Mouse (Mus musculus) adrenal gland, adult (tissue): ENCODE measurements around the gene Zfp213.
"Not testable (repeated sequence)": the region's sequence is repeated elsewhere in the genome, so short reads cannot be mapped to it uniquely, and the experiment has no call there.

ENCODE experiments used
- DNase-seq, 2 experiments: peaks; one replicate each; pipeline ENCODE4 v3.0.0; 2022 to 2023; ENCODE audit warnings: low spot score in 1 of 2; ENCODE audit not compliant: inconsistent age in 2 of 2

The Zfp213 gene

DNA sequence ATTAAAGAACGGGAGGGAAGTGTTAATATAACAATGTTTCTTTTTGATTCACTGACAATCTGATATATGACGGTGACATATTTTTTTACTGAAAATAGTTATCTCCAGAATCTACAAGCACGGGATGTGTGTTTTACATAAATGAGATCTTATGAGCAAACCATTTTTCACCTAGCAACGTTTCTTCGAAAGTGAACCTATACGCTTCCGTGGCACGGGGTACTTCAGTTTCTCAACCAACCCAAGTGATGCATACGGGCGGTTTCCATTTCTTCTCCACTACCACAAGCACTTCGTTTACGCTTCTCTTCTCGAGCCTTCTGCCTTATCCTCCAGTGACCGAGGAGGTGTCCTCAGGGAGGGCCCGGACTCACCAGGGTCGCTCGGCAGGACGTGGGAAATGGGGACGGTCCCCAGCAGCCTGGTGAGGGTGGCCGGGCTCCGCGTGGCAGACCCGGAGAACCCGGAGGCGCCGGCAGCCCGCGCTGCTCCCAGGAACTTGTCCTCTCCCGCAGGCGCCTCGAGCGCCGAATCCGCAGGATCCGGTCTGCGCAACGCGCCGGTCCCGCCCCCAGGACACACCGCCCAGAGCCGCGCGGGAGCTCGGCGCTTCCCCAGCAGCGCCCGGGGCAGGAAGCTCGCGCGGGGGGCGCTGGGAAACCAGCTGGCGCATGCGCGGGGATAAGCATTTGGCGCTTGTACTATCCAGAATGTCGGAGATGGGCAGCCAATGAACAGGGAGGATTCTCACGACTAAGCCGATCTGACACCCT lies at the start of gene Zfp213:
Gene Zfp213, minus strand, starts transcription at position 644 of the 773 bp plus-strand sequence.
- DNase-seq: peak; percentile 97 to 98

DNA sequence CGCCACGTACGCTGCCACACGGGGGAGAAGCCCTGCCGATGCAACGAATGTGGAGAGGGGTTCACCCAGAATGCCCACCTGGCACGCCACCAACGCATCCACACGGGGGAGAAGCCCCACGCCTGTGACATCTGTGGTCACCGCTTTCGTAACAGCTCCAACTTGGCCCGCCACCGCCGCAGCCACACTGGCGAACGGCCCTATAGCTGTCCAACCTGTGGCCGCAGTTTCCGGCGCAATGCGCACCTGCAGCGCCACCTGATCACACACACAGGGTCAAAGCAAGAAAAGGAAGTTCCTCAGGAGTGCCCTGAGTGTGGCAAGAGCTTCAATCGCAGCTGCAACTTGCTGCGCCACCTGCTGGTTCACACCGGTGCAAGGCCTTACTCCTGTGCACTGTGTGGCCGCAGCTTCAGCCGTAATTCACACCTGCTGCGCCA lies 46.3 kb upstream of the Zfp213 start:
- DNase-seq: peak; percentile 36 to 76

DNA sequence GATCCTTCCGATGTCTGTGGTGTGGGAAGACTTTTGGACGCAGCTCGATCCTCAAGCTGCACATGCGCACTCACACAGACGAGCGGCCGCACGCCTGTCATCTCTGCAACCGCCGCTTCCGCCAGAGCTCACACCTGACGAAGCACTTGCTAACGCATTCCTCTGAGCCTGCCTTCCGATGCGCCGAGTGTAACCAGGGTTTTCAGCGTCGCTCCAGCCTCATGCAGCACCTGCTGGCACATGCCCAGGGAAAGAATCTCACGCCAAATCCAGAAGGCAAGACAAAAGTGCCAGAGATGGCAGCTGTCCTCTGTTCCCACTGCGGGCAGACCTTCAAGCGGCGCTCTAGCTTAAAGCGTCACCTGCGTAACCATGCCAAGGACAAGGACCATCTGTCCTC lies 45.6 kb upstream of the Zfp213 start:
- no peak for DNase-seq

DNA sequence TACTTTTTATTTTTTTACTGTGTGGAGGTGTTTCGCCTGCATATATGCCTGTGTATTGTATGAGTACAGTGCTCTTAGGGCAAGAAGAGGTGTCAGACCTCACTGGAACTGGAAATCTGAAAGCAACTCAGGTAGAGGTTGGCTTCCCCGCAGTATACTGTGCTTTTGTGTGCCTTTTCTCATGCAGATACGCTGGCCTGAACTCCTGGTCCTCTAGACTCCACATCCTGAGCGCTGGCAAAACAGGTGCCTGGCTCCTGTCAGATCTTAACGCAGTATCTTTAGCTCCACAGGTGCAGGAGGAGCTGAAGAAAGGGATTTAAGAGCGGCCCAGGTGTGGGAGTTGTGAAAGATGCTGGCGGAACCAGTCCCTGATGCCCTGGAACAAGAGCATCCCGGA lies 41.2 kb upstream of the Zfp213 start:
- no peak for DNase-seq

DNA sequence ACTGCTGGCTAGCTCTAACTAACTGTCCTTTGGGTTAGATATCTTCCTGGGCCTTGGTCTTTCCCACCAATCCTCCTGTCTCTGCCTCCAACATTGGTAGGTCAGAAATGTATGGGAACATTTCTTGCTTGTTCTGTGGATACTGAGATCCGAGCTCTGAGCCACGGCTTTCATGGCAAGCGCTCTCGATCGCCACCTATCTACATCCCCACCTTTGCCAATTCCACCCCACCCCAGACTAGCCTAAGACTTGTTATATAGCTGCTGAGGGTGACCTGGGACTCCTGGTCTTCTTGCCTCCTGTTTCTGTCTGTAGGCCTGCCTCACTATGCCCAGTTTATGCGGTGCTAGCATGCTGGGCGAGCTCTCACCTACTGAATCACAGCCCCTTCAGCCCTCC lies 40.4 kb upstream of the Zfp213 start:
- no peak for DNase-seq

DNA sequence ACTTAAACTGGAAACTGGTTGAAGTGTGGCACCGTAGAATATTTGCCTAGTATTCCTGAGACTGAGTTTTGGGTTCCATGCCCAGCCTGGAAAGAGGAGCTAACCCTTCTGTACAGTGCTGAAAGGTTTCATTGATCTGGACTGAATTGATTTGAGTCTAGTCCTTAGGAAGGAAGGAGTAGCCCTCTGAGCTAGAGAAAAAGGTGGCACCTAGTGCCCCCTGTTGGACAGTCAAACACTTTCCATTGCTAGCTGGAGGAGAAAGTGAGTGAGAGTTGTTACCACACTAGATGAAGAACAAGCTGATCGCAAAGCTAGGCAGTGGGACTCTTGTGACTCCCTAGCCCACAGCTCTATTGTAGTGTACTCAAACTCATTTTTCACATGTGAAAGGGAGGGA lies 39.5 kb upstream of the Zfp213 start:
- DNase-seq: peak; percentile 32 to 66

DNA sequence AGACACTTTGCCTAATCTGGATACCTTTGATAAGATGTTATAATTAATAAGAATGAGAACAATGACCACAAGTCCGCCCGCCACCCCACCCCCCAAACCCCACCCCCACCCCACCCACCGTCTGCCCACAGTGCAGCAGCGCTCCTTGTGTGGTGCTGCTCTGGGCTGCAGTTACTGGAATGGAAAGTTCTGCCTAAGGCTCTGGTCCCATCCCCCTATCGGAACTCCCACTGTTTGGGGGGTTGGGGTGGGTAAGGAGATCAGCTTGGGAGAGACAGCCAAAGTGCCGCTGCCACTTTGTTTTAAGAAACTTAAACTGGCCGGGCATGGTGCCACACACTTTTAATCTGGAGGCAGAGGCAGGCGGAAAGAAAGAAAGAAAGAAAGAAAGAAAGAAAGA lies 39.0 kb upstream of the Zfp213 start:
- DNase-seq: no peak

DNA sequence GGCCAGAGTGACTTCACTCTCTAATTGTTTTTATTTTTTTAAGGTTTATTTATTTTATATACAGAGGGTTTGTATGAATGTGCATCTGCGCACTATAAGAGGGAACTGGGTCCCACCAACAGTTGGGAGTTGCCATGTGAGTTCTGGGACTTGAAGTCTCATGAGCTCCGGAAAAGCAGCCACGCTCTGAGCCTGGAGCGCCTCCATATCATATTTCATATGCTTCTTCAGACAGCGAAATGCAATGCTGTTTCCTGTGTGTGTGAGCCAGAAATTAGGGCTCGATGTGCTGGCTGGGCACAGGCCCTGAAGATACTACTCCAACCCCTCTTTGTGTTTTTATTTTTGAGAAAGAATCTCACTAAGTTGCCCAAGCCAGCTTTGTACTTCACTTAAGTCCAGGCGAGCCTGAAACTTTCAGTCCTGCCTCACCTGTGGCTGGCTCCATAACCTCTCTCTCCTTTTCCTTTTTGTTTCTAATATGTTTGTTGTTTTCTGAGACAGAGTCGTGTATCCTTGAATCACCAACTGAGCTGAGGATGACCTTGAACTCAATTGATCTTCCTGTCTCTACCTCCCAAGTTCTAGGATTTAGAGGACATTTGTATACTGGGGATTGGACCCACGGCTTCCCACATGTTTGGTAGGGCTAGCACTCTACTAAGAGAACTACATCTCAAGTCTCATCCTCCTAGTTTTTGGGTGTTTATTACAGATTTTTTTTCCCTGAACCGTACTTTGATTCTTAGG lies 38.0 kb upstream of the Zfp213 start:
- no peak for DNase-seq

DNA sequence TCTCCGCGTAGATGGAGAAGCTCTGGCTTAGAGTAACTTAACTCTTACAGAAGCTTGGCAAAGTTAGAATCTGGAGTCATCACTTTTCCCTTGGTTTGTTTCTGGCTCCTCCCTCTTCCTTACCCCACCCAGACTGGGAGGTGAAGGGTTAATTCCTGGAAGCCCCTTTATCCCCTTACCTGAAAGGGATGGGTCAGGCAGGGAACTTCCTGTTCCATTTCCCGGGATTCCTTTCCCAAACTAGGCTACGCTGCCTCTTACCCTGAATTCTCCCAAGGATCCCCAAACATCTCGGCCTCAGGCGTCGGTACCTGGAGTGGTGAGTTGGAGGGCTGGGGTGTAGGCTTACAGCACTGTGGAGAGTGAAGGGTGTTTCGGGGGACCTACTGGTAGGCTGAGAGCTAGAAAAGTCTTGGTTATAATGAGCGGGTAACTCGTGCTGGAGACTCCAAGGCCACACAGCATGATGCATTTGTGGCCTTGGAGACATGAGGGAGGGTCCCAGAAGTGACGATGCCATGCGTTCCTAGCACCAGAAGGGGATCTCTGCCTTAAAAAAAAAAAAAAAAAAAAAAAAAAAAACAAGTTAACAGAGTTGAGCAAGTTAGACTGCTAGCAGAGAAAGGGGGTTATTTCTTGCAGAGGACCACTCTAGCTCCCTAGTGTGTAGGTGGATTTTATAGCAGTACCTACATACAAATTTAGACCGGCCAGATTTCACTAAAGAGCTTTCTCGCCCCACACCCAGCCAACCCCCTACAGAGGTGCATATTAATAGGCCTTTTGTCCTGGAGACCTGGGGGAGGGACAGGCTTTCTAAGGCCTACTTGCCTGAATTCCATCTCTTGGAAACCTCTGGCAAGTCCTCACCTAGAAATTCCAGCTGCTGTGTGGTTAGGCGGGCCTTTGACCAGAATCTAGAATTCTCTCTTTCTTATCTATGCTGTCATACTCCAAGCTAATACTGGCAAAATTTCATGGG lies 36.9 kb upstream of the Zfp213 start, which contains the start of gene Zscan10:
Gene Zscan10, plus strand, starts transcription at position 216 of the 982 bp plus-strand sequence.
- DNase-seq: no peak

DNA sequence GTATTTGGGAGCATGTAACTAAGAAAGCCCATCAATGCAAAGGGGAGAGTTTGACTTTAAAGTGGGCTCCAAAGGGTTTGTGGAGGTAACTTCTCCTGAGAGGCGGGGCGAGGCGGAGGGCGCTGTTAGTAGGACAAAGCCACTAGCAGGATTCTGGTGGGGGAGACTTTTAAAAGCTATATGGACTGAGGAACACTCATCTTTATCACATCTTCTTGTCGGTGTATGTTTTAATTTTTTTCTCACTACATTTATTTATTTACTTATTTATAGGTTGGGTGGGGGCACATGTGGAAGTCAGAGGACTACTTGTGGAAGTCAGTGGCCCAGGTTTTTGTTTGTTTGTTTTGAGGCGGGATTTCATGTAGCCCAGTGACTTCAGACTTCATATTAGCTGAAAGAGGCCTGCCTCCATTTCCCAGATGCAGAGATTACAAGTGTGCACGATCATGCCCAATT lies 35.6 kb upstream of the Zfp213 start:
- no peak for DNase-seq

DNA sequence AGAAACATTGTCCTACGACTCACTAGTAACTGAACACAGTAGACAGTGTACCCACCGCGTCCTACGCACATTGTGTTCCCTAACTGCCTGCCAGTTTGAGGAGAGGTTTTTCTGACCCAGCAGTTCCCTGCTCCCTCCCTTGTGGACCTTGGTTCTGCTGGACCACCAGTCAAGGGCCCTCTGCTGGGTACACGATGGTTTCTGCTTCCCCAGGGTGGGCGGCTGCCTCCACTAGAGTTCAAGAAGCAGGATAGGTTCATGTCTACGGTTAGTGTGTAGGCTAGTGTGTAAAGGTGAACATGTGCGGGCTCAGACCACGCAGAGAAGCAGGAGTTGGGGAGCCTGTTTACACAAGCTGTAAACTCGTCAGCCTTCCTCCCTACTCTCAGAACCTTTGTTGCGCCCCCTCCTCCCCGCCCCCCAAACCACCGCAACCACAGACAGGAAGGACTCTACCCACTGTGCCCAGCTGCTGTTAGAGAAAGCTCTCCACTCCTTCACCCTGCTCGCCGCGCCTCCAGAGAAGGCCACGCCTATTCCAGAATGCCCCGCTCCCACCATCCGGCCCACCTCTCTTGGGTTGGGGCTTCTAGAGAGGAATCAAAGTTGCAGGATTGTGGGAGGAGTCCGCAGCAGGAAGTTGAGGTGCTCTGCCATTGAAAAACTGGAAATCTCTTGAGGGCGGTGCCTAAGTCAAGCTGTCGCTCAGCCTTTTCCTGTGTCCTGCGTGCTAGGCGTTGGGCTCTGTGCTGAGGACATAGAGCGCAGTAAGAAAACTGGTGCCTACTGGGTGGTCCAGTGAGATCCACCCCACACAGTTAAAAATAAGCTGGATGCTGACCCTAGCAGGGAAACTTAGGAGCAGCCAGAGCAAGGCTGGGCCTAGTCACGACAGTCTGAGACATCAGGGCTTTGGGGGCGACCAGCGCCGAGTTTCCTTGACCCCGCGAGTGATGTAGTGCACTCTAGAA lies 34.8 kb upstream of the Zfp213 start, which contains the start of gene Zfp13:
Gene Zfp13, minus strand, starts transcription at position 906 of the 971 bp plus-strand sequence.
- DNase-seq: peak; percentile 93 to 96

DNA sequence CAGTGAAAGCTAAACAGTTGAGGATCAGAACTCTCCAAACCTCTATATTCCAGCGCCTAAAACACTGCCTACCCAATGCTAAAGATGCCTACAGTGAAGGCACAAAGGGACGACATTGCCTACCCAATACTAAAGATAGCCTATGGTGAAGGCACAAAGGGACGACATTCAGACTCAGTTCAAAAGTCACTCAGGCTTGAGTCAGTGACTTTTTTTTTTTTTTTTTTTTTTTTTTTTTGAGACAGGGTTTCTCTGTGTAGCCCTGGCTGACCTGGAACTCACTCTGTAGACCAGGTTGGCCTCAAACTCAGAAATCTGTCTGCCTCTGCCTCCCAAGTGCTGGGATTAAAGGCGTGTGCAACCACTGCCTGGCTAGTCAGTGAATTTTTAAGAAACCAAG lies 31.1 kb upstream of the Zfp213 start:
- not testable (repeated sequence) for DNase-seq

DNA sequence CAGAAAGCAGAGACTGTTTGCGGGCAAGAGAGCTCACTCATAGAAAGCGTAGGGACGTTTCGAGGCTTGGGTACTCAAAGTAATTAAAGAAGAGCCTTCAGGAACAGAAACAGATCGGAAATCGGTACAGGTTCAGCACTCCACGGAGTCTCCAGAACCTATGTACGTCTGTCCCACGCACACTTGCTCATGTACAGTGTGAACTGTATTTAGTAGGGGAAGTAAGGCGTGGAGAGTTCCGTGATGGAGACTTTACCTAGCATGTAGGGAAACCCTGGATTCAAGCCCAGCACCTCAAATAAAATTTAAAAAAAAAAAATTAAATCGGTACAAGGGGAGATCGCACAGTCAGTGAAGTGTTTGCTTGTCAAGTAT lies 28.9 kb upstream of the Zfp213 start:
- no peak for DNase-seq

DNA sequence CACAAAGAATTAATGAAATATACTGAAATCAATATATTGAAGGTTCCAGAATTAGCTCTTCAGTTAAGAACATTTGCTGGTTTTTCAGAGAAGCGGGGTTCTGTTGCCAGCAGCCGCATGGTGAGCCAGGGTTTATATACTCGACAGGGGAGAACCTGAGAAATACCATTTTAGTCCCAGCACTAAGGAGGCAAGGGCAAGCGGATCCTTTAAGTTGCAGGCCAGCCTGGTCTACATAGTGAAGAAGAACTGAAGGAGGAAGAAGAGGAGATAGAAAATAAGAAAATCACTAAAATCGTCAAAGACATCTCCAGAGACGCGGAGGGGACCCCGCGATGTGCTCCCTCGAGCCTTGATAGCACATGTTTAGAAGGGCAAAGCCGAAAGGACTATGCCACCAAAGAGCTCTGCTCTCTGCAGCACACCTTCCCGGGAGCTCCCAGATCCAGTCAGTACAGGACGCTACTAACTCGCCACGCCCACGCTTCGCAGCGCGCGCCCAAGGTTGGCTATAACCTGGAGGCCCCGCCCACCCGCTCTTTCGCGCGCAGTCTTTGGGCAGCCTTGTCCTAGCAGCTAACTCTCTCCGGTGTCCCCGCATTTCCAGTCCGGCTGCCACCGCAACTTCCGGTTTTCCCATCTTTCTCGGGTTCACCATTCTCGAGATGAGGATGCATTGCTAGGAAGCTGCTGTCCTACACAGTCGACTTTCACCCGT lies 28.3 kb upstream of the Zfp213 start:
- DNase-seq: peak; percentile 97 to 98

DNA sequence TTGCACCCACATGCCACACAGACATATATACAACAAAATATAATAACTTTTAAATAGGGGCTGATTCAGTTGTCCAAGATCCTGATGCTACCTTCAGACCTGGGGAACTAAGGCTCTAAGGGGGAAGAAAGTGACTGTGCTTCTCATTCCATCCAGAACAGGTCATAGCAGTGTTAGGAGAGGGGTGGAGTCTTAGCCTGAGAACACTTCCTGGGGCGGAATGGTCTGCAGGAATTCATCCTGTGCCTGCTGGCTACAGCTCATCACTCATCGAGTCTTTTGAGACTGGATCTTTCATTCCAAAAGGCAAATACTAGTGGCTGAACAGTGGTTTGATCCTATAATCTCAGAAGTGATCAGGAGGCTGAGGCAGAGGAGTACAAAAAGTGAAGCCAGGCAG lies 23.2 kb upstream of the Zfp213 start:
- DNase-seq: no peak

DNA sequence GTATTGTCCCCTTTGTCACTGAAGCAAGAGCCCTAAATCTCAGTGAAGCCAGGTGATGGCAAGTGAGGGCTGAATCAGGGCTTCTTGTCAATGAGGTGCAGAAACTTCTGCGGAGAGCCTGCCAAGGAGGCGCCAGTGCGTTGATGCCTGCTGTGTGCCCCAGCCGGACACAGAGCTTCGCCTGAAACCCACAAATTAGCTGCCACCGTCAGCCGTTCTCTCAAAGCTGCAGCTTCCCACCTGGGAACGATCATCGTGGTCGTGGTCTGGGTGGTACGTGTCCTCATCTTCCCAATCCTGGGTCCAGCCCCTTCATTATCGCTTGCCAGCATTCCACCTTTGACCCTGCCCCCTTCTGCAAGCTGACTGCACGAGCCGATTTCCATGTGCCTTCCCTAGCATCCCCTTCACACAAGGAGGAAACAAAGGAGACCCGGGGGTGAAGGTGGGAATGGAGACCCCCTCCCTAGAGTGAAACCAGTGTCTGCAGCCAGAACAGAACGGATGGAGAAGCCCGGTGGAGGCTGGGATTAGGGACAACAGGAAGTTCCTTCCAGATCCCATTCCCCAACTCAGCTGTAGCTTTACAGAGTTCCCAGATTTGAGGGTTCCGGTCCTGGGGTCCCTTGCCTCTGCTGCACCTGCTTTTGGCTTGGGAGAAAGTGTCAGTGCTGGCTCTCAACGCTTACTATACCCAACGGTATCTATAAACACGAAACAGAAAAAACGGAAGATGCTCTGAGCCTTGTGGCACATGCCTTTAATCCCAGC lies 21.9 kb upstream of the Zfp213 start:
- DNase-seq: peak; percentile 58 to 83

DNA sequence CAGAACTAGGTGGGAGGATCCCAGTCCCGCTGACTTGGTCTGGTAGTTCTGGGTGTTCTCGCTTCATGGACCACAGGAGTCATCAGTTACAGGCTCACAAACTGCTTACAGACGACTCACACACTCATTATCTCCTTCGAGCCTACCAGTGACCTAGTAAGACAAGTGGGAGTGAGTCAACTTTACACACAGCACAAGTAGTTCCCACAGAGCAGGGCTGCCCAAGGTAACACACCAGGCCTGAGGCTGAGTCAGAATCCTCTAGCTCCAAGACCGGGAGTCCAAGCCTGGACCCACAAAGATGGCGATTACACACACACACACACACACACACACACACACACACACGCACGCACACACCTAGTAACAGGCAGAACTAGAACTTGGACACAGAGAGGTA lies 20.7 kb upstream of the Zfp213 start:
- peak; percentile 72 to 76 for DNase-seq

DNA sequence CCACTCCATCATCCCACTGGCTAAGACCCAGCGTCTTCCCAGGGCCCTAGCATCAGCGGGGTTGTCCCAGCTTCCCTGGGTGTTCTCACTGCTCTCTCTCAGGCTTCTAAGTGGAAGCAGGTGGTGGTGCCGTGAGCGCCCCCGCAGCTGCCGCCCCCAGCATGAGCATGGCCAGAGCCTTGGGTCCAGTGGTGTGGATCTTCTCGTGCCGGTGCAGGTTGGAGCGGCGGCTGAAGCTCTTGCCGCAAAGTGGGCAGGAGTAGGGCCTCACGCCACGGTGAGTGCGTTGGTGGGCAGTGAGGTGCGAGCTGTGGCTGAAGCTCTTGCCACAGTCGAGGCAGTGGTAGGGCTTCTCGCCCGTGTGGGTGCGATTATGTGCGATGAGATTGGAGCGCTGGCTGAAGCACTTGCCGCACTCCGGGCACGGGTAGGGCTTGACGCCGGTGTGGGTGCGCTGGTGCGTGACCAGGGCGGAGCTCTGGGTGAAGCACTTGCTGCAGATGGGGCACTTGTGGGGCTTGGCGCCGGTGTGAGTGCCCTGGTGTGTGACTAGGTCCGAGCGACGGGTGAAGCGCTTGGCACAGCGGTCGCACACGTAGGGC lies 12.0 kb upstream of the Zfp213 start:
- no peak for DNase-seq
